Mouse (Mus musculus): ENCODE results near the gene Shank3. TPM values are rescaled to one million over a fixed set of nuclear protein-coding genes. Genes with fewer than 3 reads are reported as not detected.

Shank3 gene
- polyA plus RNA-seq, 1 experiment from 2014 or later = 8.0 TPM

- WGBS = 94% methylated on average over 9 of the region's 9 CpGs
- peaks cover 29% of the 10 kb centered on the region for H3K36me3 ChIP-seq
- no peaks in the 10 kb centered on the region for H3K9me3 ChIP-seq
- H3K27ac ChIP-seq (replicated peaks) = no peak overlapping the region
- H3K9ac ChIP-seq (replicated peaks) = no peak overlapping the region
- H3K4me3 ChIP-seq = no peak overlapping the region
- ATAC-seq (ENCODE audit: low FRiP score, low read depth) = no peak
- H3K4me2 ChIP-seq (replicated peaks) = no peak overlapping the region
- H3K27me3 ChIP-seq = peaks cover 23% of the 10 kb centered on the region
- peaks cover 8% of the 10 kb centered on the region; the same call in 1 of the 2 replicates for H3K4me1 ChIP-seq
Observed at GRCm38 (mm10) chr15:89504838-89505237, 5.4 kb downstream of the Shank3 start.

DNA sequence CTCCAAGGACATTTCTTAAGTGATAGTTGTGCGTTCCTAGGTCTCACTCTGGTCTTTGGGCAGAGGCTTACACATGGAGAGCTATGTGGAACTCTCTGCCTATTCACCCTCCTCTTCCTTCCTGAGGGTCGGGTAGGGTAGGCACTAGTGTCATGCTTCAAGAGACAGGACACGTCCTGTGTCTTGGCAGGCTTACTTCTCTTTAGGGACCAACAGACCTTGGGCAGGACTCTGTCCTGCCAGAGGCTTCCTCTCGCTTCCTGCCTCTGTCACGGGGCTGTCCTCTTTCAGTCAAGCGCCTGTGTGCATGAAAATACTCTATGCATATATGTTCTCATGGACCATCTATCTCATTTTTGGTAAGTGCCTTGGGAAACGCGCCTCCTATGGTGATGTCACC, 8.3 kb downstream of the Shank3 start:
- H3K9me3 ChIP-seq = no peaks in the 10 kb centered on the region
- H3K9ac ChIP-seq (replicated peaks) = no peak overlapping the region
- H3K27ac ChIP-seq (replicated peaks) = no peak overlapping the region
- H3K4me3 ChIP-seq = no peak overlapping the region
- H3K27me3 ChIP-seq = no peaks in the 10 kb centered on the region
- H3K4me2 ChIP-seq (replicated peaks) = no peak overlapping the region
- H3K36me3 ChIP-seq = peaks cover 29% of the 10 kb centered on the region
- ATAC-seq (ENCODE audit: low FRiP score, low read depth) = no peak
- no peaks in the 10 kb centered on the region for H3K4me1 ChIP-seq
- 88% methylated on average over 8 of the region's 8 CpGs for WGBS

GRCm38 (mm10) chr15:89512679-89513078, 13.3 kb downstream of the Shank3 start:
- Histone ChIP-seq H3K27ac (replicated peaks) (no peak overlapping the region), H3K4me3 (no peak overlapping the region), H3K27me3 (no peaks in the 10 kb centered on the region), H3K9me3 (no peaks in the 10 kb centered on the region), H3K9ac (replicated peaks) (no peak overlapping the region), H3K36me3 (peaks cover 1% of the 10 kb centered on the region; the same call in 1 of the 2 replicates), H3K4me1 (no peaks in the 10 kb centered on the region), H3K4me2 (replicated peaks) (no peak overlapping the region)
- ATAC-seq (ENCODE audit: low FRiP score, low read depth) = no peak
- 80% methylated on average over 4 of the region's 4 CpGs for WGBS

DNA sequence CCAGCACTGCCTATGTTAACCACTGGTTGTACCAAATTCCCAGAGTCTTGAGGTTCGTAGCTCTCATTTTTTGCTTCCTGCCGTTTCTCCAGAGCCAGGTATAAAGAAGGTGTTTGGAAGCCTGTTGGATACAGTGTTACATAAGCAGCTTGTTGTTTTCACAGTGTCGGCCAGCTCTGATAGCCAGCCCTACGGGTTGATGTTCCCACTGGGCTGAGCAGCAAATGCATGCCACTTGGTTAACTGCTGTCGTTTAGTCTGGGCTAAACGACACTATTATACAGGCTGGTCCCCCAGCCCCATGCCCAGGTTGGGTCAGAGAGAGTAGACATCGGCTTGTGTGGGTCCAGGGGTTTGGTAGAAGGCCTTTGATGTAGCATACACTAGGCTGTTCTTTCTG, 22.5 kb downstream of the Shank3 start:
- Histone ChIP-seq H3K9me3 (no peaks in the 10 kb centered on the region), H3K4me3 (no peak overlapping the region), H3K27ac (replicated peaks) (no peak overlapping the region), H3K4me2 (replicated peaks) (no peak overlapping the region), H3K4me1 (peaks cover 15% of the 10 kb centered on the region), H3K36me3 (no peaks in the 10 kb centered on the region), H3K9ac (replicated peaks) (no peak overlapping the region), H3K27me3 (peaks cover 49% of the 10 kb centered on the region)
- WGBS = 82% methylated on average over 7 of the region's 7 CpGs
- ATAC-seq (ENCODE audit: low FRiP score, low read depth) = no peak

GRCm38 (mm10) chr15:89522566-89523282, 23.3 kb downstream of the Shank3 start:
- WGBS = 85% methylated on average over 10 of the region's 10 CpGs
- H3K4me2 ChIP-seq (replicated peaks) = peak overlapping the region; percentile 96; the same call in 1 of the 2 replicates
- H3K36me3 ChIP-seq = no peaks in the 10 kb centered on the region
- H3K4me1 ChIP-seq = peaks cover 15% of the 10 kb centered on the region
- no peak overlapping the region for H3K27ac ChIP-seq (replicated peaks)
- H3K9me3 ChIP-seq = no peaks in the 10 kb centered on the region
- H3K27me3 ChIP-seq = peaks cover 49% of the 10 kb centered on the region
- H3K4me3 ChIP-seq = peak overlapping the region; percentile 62; the same call in 1 of the 2 replicates
- 0 out of 2 replicates have a peak, but pooled peaks have one; percentile 9 for ATAC-seq (ENCODE audit: low FRiP score, low read depth)
- no peak overlapping the region for H3K9ac ChIP-seq (replicated peaks)

- H3K36me3 ChIP-seq = no peaks in the 10 kb centered on the region
- H3K9ac ChIP-seq (replicated peaks) = no peak overlapping the region
- 9% methylated on average over 20 of the region's 47 CpGs for WGBS
- peak; percentile 41; the same call in 1 of the 2 replicates for ATAC-seq (ENCODE audit: low FRiP score, low read depth)
- H3K4me3 ChIP-seq = peak overlapping the region; percentile 62
- H3K4me1 ChIP-seq = peaks cover 15% of the 10 kb centered on the region
- H3K9me3 ChIP-seq = no peaks in the 10 kb centered on the region
- peak overlapping the region; percentile 96 for H3K4me2 ChIP-seq (replicated peaks)
- peaks cover 49% of the 10 kb centered on the region for H3K27me3 ChIP-seq
- no peak overlapping the region for H3K27ac ChIP-seq (replicated peaks)
Observed at GRCm38 (mm10) chr15:89523283-89523832, 23.9 kb downstream of the Shank3 start.

DNA sequence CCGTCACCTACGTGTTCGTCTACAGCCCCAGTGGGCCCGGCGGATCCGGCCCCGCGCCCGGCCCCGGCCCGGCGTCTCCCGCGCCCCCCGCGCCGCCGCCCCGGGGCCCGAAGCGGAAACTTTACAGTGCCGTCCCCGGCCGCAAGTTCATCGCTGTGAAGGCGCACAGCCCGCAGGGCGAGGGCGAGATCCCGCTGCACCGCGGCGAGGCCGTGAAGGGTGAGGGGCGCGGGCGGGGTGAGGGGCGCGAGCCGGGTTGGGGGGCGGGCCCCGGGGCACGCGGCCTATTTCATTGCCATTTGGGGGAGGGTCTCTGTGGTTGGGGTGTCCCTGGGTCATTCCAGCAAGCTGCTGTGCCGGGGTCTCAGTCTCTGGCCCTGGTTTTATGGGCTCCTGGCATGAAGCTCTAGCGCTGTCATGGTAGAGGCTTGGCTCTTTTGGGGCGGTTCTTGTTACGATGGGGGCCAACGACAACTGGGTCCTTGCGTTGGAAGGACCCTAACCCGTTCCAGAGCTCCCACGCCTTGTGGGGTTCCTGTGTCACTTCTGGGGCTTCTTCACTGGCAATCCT, 24.7 kb downstream of the Shank3 start:
- Histone ChIP-seq H3K9me3 (no peaks in the 10 kb centered on the region), H3K36me3 (no peaks in the 10 kb centered on the region), H3K4me3 (peak overlapping the region; percentile 62), H3K4me2 (replicated peaks) (peak overlapping the region; percentile 96), H3K4me1 (peaks cover 15% of the 10 kb centered on the region), H3K27me3 (peaks cover 49% of the 10 kb centered on the region), H3K27ac (replicated peaks) (no peak overlapping the region), H3K9ac (replicated peaks) (peak overlapping the region; percentile 58)
- WGBS = 4% methylated on average over 49 of the region's 52 CpGs
- ATAC-seq (ENCODE audit: low FRiP score, low read depth) = peak; percentile 44

DNA sequence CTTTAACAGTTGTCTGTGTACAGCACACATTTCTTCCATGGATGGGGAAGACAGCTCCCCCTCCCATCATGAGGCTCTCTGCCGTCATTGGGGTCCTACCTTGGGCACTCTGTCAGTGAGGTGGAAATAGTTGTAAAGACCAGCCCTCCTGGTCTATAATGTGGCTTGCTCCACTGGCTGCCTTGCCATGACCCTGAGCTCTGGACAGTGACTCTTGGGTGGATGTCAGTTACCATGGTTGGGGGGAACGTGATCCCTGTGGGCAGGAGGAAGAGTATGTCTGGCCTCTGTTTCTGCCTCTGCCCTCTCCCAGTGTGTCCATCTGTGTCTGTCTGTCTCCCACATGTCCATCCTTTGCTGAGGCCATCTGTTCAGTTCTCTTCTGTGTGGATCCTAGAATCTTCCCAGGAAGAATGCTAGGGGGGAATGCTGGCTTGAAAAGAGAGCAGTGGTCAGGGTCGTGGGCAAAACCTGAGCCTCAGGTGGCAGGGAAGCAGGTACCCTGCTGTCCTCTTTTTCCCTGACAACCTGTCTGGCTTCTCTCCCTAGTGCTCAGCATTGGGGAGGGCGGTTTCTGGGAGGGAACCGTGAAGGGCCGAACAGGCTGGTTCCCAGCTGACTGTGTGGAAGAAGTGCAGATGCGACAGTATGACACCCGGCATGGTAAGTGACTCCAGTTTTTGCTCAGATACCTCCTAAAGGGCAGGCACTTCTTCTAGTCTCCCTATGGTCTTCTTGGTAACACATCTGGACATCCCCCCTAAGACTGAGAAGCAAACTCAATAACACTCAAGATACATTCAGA, 25.4 kb downstream of the Shank3 start:
- H3K9me3 ChIP-seq = no peaks in the 10 kb centered on the region
- H3K4me3 ChIP-seq = peak overlapping the region; percentile 62; the same call in 1 of the 2 replicates
- no peak overlapping the region for H3K27ac ChIP-seq (replicated peaks)
- H3K4me1 ChIP-seq = peaks cover 15% of the 10 kb centered on the region
- H3K9ac ChIP-seq (replicated peaks) = no peak overlapping the region
- H3K4me2 ChIP-seq (replicated peaks) = peak overlapping the region; percentile 96
- WGBS = 72% methylated on average over 8 of the region's 8 CpGs
- no peaks in the 10 kb centered on the region for H3K36me3 ChIP-seq
- no peak for ATAC-seq (ENCODE audit: low FRiP score, low read depth)
- peaks cover 49% of the 10 kb centered on the region for H3K27me3 ChIP-seq

DNA sequence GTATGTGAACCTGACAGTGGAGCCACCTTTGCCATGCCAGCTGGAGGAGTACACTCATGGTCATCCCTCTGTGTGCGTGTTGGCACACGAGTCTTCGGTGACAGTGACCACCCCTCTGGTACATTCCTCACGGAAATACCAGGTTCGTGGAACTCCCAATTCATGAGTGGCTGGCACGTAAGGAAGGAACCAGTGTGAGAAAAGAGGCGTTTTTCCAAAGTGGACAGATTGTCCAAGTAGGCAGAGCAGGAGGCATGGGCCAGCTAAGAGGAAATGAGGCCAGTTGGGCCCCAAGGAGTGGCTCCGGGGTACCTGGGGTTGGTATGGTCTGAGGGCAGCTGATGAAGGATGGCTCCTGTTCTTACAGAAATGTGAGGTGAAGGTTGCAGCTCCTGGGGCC, 26.0 kb downstream of the Shank3 start:
- Histone ChIP-seq H3K4me3 (no peak overlapping the region), H3K4me1 (peaks cover 15% of the 10 kb centered on the region), H3K4me2 (replicated peaks) (no peak overlapping the region), H3K27ac (replicated peaks) (no peak overlapping the region), H3K9me3 (no peaks in the 10 kb centered on the region), H3K9ac (replicated peaks) (no peak overlapping the region), H3K27me3 (peaks cover 49% of the 10 kb centered on the region), H3K36me3 (no peaks in the 10 kb centered on the region)
- 91% methylated on average over 8 of the region's 8 CpGs for WGBS
- ATAC-seq (ENCODE audit: low FRiP score, low read depth) = no peak

GRCm38 (mm10) chr15:89525896-89526295, 26.5 kb downstream of the Shank3 start:
- H3K9me3 ChIP-seq = no peaks in the 10 kb centered on the region
- 90% methylated on average over 7 of the region's 7 CpGs for WGBS
- no peak overlapping the region for H3K9ac ChIP-seq (replicated peaks)
- no peak overlapping the region for H3K4me3 ChIP-seq
- no peak overlapping the region for H3K27ac ChIP-seq (replicated peaks)
- H3K4me2 ChIP-seq (replicated peaks) = no peak overlapping the region
- H3K27me3 ChIP-seq = peaks cover 49% of the 10 kb centered on the region
- H3K4me1 ChIP-seq = peaks cover 15% of the 10 kb centered on the region
- ATAC-seq (ENCODE audit: low FRiP score, low read depth) = no peak
- no peaks in the 10 kb centered on the region for H3K36me3 ChIP-seq

- peaks cover 16% of the 10 kb centered on the region for H3K4me1 ChIP-seq
- peaks cover 49% of the 10 kb centered on the region for H3K27me3 ChIP-seq
Observed at GRCm38 (mm10) chr15:89526776-89527325, 27.4 kb downstream of the Shank3 start.

More at GRCm38 (mm10) chr15:89526776-89527325, 27.4 kb downstream of the Shank3 start:
- Histone ChIP-seq H3K4me2 (replicated peaks) (no peak overlapping the region), H3K36me3 (no peaks in the 10 kb centered on the region), H3K4me3 (no peak overlapping the region), H3K9ac (replicated peaks) (no peak overlapping the region), H3K27ac (replicated peaks) (no peak overlapping the region), H3K9me3 (no peaks in the 10 kb centered on the region)
- ATAC-seq (ENCODE audit: low FRiP score, low read depth) = no peak
- WGBS = 91% methylated on average over 19 of the region's 19 CpGs

All from midbrain, embryonic 12.5 days (tissue).